Mouse (Mus musculus) thymus, adult 2 months (tissue): ENCODE measurements around the gene Fgfr2. TPM values are rescaled to one million over a fixed set of nuclear protein-coding genes. Genes with fewer than 3 reads are reported as not detected.

Experiments
- DNase-seq: peaks from one replicate; pipeline ENCODE4 v3.0.0; 2021
- H3K27ac ChIP-seq: fragments of 200-500 bp; 2 replicates; pipeline ENCODE4 v1.5.1; 2012; ENCODE audit warnings: low read length, control low read depth; ENCODE audit not compliant: control insufficient read depth, insufficient read depth
- H3K27me3 ChIP-seq: fragments of 200-500 bp; 2 replicates; pipeline ENCODE4 v1.6.1; 2012; ENCODE audit warnings: mild to moderate bottlenecking, low read length, moderate library complexity, mixed read lengths; ENCODE audit not compliant: control insufficient read depth, insufficient read depth
- H3K36me3 ChIP-seq: fragments of 200-500 bp; 2 replicates; pipeline ENCODE4 v1.6.1; 2012; ENCODE audit warnings: mild to moderate bottlenecking, low read length, moderate library complexity; ENCODE audit not compliant: control insufficient read depth, insufficient read depth
- H3K4me1 ChIP-seq: fragments of 200-500 bp; replicated peaks from 2 replicates; pipeline ENCODE4 v1.6.1; 2012; ENCODE audit warnings: low read length; ENCODE audit not compliant: control insufficient read depth, insufficient read depth
- H3K4me3 ChIP-seq: fragments of 200-500 bp; 2 replicates; pipeline ENCODE4 v1.5.1; 2012; ENCODE audit warnings: mild to moderate bottlenecking, low read length, control low read depth, moderate library complexity; ENCODE audit not compliant: control insufficient read depth, insufficient read depth
- CTCF ChIP-seq: fragments of 200-500 bp; IDR thresholded peaks from 2 replicates; pipeline ENCODE4 v1.5.1; 2012; ENCODE audit warnings: mild to moderate bottlenecking, control low read depth, low read length, moderate library complexity, borderline replicate concordance; ENCODE audit not compliant: control insufficient read depth, poor library complexity, insufficient read depth; ENCODE audit errors: extremely low read depth
- POLR2A ChIP-seq: fragments of 200-500 bp; IDR thresholded peaks from 2 replicates; pipeline ENCODE4 v1.6.1; 2012; ENCODE audit warnings: mild to moderate bottlenecking, low read length, control low read depth, moderate library complexity; ENCODE audit not compliant: control insufficient read depth, poor library complexity, insufficient read depth; ENCODE audit errors: extremely low read depth
- WGBS: fragments of 180-500 bp; shearing (Covaris S2); methylation state at CpG from one replicate; pipeline ENCODE4 v1.1.7; 2018; 5-methylcytosine and 5-hydroxymethylcytosine counted together
- polyA plus RNA-seq: library from polyadenylated mRNA; depleted of rRNA; stranded (reverse); fragments of >200 nt; gene quantifications from 2 replicates; pipeline ENCODE4 v1.2.3, GENCODE M21; 2012

The Fgfr2 gene
- polyA plus RNA-seq, 1 experiment = 12.1 TPM

DNA sequence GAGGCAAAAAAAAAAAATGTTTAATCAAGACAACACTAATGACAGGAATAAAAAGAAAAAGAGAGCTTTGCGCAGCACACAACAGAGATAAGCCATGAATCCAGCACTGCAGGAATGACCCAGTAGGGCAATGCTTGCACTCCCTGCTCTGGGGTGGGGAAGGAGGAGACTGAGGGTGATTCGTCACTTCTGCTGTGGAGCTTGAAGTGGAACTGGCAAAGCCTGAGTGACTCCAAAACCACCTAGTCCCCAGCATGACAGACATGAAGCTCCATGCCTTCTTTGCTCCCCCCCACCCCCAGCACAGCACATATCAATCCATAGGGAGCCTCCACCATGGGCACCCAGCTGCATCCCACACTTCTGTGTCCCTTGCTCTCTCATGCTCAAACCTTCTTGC, 753.4 kb downstream of the Fgfr2 start:
- Histone ChIP-seq H3K4me3 (no peak overlapping the region), H3K27ac (no peak overlapping the region), H3K4me1 (peaks cover 22% of the 10 kb centered on the region), H3K27me3 (no peaks in the 10 kb centered on the region), H3K36me3 (no peaks in the 10 kb centered on the region)
- TF ChIP-seq CTCF (no peak), POLR2A (no peak)
- whole genome bisulfite sequencing = 91% methylated on average over 2 of the region's 2 CpGs
- no peak for DNase-seq

DNA sequence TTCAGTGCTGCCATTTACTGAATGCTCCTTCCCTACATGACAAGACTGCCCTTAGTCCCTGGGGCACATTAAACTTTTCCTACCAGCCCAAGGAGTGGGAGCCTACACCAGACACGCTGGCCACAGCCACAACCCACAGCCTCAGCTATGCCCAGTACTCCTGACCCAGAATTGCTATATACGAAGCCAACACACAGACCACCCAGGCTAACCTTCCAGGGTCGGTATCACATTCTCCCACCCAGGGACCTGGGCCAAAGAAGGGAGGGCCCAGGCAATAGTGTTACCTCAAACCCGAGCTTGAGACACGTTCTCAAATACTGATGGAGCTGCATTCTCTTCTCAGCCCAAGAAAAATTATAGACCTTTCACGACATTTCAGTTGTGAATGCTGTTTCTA, 754.3 kb downstream of the Fgfr2 start:
- Histone ChIP-seq H3K36me3 (no peaks in the 10 kb centered on the region), H3K27me3 (no peaks in the 10 kb centered on the region), H3K4me3 (no peak overlapping the region), H3K27ac (no peak overlapping the region), H3K4me1 (peaks cover 27% of the 10 kb centered on the region)
- DNase-seq = no peak
- TF ChIP-seq CTCF (no peak), POLR2A (no peak)
- 83% methylated on average over 6 of the region's 6 CpGs for WGBS

DNA sequence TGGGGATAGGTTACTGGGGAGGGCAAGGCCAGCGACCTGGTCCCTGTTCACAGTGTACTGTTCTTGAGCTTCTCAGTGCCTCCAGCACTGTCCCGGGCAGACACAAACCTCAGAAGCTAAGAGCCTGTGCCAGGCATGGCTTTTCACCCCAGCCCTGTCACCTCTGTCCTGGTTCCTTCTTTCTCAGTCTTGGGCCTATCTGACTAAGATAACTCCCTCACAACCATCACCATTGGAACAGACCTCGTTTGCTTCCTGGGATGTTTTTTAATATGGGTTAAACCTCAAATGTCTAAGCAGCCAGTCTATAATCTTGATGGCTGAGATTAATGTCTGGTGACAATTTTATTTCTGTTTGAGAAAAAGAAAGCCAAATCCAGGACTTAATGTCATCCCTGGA, 755.8 kb downstream of the Fgfr2 start:
- Histone ChIP-seq H3K4me1 (peaks cover 27% of the 10 kb centered on the region), H3K4me3 (no peak overlapping the region), H3K36me3 (no peaks in the 10 kb centered on the region), H3K27ac (no peak overlapping the region), H3K27me3 (no peaks in the 10 kb centered on the region)
- 59% methylated on average over 3 of the region's 3 CpGs for WGBS
- TF ChIP-seq CTCF (no peak), POLR2A (no peak)
- DNase-seq = no peak

GRCm38 (mm10) chr7:132365703-132366384, 757.3 kb downstream of the Fgfr2 start:
- Histone ChIP-seq H3K4me1 (peaks cover 29% of the 10 kb centered on the region), H3K27ac (0 out of 2 replicates have a peak overlapping the region, but pooled peaks have one; percentile 25), H3K36me3 (no peaks in the 10 kb centered on the region), H3K27me3 (no peaks in the 10 kb centered on the region), H3K4me3 (no peak overlapping the region)
- TF ChIP-seq CTCF (no peak), POLR2A (no peak)
- DNase-seq = peak; percentile 72
- 12% methylated on average over 5 of the region's 5 CpGs for WGBS

DNA sequence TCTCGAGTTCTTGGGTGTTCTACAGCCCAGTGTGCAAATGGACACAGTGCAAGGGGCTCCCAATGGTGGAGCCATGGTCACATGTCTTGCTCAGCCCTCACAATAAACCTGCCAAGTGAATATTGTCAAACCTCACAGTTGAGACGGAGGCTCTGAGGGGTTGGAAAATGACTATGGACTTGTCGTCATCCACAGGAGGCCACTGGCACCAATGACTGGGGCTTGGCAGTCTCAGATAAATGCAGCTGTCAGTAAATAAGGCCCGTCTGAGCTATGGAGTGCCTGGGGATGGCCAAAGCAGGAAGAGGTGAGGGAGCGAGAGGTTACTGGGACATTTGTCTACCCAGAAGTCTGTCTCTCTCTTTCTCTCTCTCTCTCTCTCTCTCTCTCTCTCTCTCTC, 758.0 kb downstream of the Fgfr2 start:
- Histone ChIP-seq H3K36me3 (no peaks in the 10 kb centered on the region), H3K4me3 (0 out of 2 replicates have a peak overlapping the region, but pooled peaks have one; percentile 17), H3K27me3 (no peaks in the 10 kb centered on the region), H3K27ac (no peak overlapping the region), H3K4me1 (peaks cover 29% of the 10 kb centered on the region)
- 38% methylated on average over 5 of the region's 5 CpGs for WGBS
- DNase-seq = no peak
- no peak for TF ChIP-seq POLR2A

DNA sequence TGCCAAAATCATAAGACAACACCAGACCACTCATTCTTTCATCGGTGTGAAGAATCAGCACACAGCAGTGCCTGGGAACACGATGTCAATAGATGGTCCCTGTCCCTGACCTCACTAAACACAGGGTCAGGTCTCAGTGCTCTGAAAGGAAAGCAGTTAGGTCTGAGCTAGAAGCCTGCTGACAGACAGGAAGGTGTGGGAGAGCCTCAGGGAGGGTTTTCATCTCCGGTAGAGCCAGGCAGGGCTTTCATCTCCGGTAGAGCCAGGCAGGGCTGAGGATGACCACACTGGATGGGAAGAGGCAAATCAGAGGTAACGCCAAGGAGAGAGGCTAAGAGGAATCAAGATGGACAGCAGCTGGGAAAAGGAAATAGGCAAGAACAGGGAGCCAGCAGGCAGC, 758.6 kb downstream of the Fgfr2 start:
- Histone ChIP-seq H3K27me3 (no peaks in the 10 kb centered on the region), H3K27ac (no peak overlapping the region), H3K4me1 (peaks cover 29% of the 10 kb centered on the region), H3K36me3 (no peaks in the 10 kb centered on the region), H3K4me3 (no peak overlapping the region)
- peak; percentile 41 for DNase-seq
- 3% methylated on average over 5 of the region's 5 CpGs for WGBS
- TF ChIP-seq POLR2A (no peak), CTCF (no peak)

DNA sequence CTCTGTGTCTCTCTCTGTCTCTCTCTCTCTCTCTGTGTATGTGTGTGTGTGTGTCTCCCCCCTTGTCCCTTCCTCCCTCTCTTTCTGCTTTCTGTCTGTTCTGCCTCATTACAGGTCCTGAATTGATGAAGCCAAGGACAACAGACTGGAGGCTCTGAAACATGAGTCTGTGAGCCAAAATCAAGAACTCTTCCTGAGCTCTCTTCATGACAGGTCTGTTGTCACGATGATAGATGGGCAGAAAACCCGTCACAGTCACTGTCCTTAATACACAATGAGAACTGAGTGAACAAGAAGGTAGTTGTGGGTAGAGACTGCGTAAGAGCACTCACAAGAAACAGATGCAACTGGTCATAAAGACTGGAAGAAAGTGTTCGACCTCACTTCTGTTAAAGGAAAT, 762.8 kb downstream of the Fgfr2 start:
- H3K4me1 ChIP-seq = peaks cover 33% of the 10 kb centered on the region
- H3K4me3 ChIP-seq = no peak overlapping the region
- no peak for TF ChIP-seq CTCF
- TF ChIP-seq POLR2A = no peak
- 80% methylated on average over 4 of the region's 4 CpGs for WGBS
- H3K27me3 ChIP-seq = no peaks in the 10 kb centered on the region
- no peaks in the 10 kb centered on the region for H3K36me3 ChIP-seq
- no peak for DNase-seq
- no peak overlapping the region for H3K27ac ChIP-seq
